Mouse (Mus musculus): ENCODE data around the gene Spi1.
A peak's percentile ranks its signal among the peaks of the same experiment; 100 is the strongest.

Spi1 gene

GRCm38 (mm10) chr2:91068162-91068871, 13.9 kb upstream of the Spi1 start:
- no peak for DNase-seq

- DNase-seq, result no peak
Observed at GRCm38 (mm10) chr2:91068872-91069165, 13.4 kb upstream of the Spi1 start.

- DNase-seq, result peak; percentile 38
Observed at GRCm38 (mm10) chr2:91069306-91070000, 12.7 kb upstream of the Spi1 start.

GRCm38 (mm10) chr2:91070076-91070800, 12.0 kb upstream of the Spi1 start, which contains the start of gene Slc39a13:
Slc39a13 (minus strand) TSS chr2:91070417.
- DNase-seq, result peak; percentile 95

GRCm38 (mm10) chr2:91071059-91071458, 11.1 kb upstream of the Spi1 start:
- DNase-seq, result no peak

GRCm38 (mm10) chr2:91072092-91072491, 10.1 kb upstream of the Spi1 start:
- DNase-seq, result no peak

GRCm38 (mm10) chr2:91077957-91078313, 4.3 kb upstream of the Spi1 start:
- DNase-seq, result no peak

GRCm38 (mm10) chr2:91078314-91079025, 3.7 kb upstream of the Spi1 start:
- peak; percentile 54 for DNase-seq

GRCm38 (mm10) chr2:91079026-91079384, 3.2 kb upstream of the Spi1 start:
- no peak for DNase-seq

GRCm38 (mm10) chr2:91080784-91081513, 1.2 kb upstream of the Spi1 start:
- DNase-seq, result no peak

GRCm38 (mm10) chr2:91082844-91083243, 654 bp downstream of the Spi1 start:
- no peak for DNase-seq

GRCm38 (mm10) chr2:91083366-91083940, 1.3 kb downstream of the Spi1 start:
- no peak for DNase-seq

- DNase-seq, result no peak
Observed at GRCm38 (mm10) chr2:91084179-91084820, 2.1 kb downstream of the Spi1 start.

GRCm38 (mm10) chr2:91085494-91086391, 3.6 kb downstream of the Spi1 start:
- DNase-seq, result no peak

- no peak for DNase-seq
Observed at GRCm38 (mm10) chr2:91086392-91087237, 4.4 kb downstream of the Spi1 start.

GRCm38 (mm10) chr2:91087453-91087852, 5.3 kb downstream of the Spi1 start:
- DNase-seq, result no peak

- no peak for DNase-seq
Observed at GRCm38 (mm10) chr2:91088987-91089386, 6.8 kb downstream of the Spi1 start.

- DNase-seq, result no peak
Observed at GRCm38 (mm10) chr2:91090208-91090607, 8.0 kb downstream of the Spi1 start.

GRCm38 (mm10) chr2:91090827-91091226, 8.6 kb downstream of the Spi1 start:
- DNase-seq, result no peak

- DNase-seq, result no peak
Observed at GRCm38 (mm10) chr2:91096524-91096923, 14.3 kb downstream of the Spi1 start.

Measured in embryo, embryonic 11 days (tissue).